Mouse (Mus musculus): ENCODE data around the gene Fam136a.
"Not testable (repeated sequence)": the region's sequence is repeated elsewhere in the genome, so short reads cannot be mapped to it uniquely, and the experiment has no call there.

Gene Fam136a

GRCm38 (mm10) chr6:86365371-86366124 is at the start of gene Fam136a:
Fam136a (plus strand) TSS chr6:86365646.
- DNase-seq (ENCODE audit: low read depth, low spot score) = peak; percentile 98

- DNase-seq (ENCODE audit: low read depth, low spot score) = no peak
These were observed 48.4 kb upstream of the Fam136a start for GRCm38 (mm10) chr6:86317066-86317465.

- DNase-seq (ENCODE audit: low read depth, low spot score) = no peak
These were observed 46.6 kb upstream of the Fam136a start for GRCm38 (mm10) chr6:86318855-86319254.

- DNase-seq (ENCODE audit: low read depth, low spot score) = no peak
These were observed 43.3 kb upstream of the Fam136a start for GRCm38 (mm10) chr6:86322031-86322563.

GRCm38 (mm10) chr6:86322991-86323390 is 42.5 kb upstream of the Fam136a start:
- DNase-seq (ENCODE audit: low read depth, low spot score) = no peak

GRCm38 (mm10) chr6:86324400-86324799 is 41.0 kb upstream of the Fam136a start:
- no peak for DNase-seq (ENCODE audit: low read depth, low spot score)

GRCm38 (mm10) chr6:86325646-86326045 is 39.8 kb upstream of the Fam136a start:
- no peak for DNase-seq (ENCODE audit: low read depth, low spot score)

- no peak for DNase-seq (ENCODE audit: low read depth, low spot score)
These were observed 38.6 kb upstream of the Fam136a start for GRCm38 (mm10) chr6:86326866-86327265.

GRCm38 (mm10) chr6:86328369-86328768 is 37.1 kb upstream of the Fam136a start:
- no peak for DNase-seq (ENCODE audit: low read depth, low spot score)

- DNase-seq (ENCODE audit: low read depth, low spot score) = no peak
These were observed 35.5 kb upstream of the Fam136a start for GRCm38 (mm10) chr6:86329943-86330342.

- no peak for DNase-seq (ENCODE audit: low read depth, low spot score)
These were observed 30.2 kb upstream of the Fam136a start for GRCm38 (mm10) chr6:86335121-86335849.

GRCm38 (mm10) chr6:86335860-86336259 is 29.6 kb upstream of the Fam136a start:
- no peak for DNase-seq (ENCODE audit: low read depth, low spot score)

GRCm38 (mm10) chr6:86336340-86336739 is 29.1 kb upstream of the Fam136a start:
- DNase-seq (ENCODE audit: low read depth, low spot score) = not testable (repeated sequence)

- DNase-seq (ENCODE audit: low read depth, low spot score) = no peak
These were observed 21.8 kb upstream of the Fam136a start for GRCm38 (mm10) chr6:86343656-86344055.

GRCm38 (mm10) chr6:86346063-86346462 is 19.4 kb upstream of the Fam136a start:
- peak; percentile 8 for DNase-seq (ENCODE audit: low read depth, low spot score)

GRCm38 (mm10) chr6:86349257-86349656 is 16.2 kb upstream of the Fam136a start:
- no peak for DNase-seq (ENCODE audit: low read depth, low spot score)

GRCm38 (mm10) chr6:86354948-86355347 is 10.5 kb upstream of the Fam136a start:
- no peak for DNase-seq (ENCODE audit: low read depth, low spot score)

GRCm38 (mm10) chr6:86356956-86357355 is 8.5 kb upstream of the Fam136a start:
- DNase-seq (ENCODE audit: low read depth, low spot score) = no peak

GRCm38 (mm10) chr6:86360691-86361090 is 4.8 kb upstream of the Fam136a start:
- no peak for DNase-seq (ENCODE audit: low read depth, low spot score)

- no peak for DNase-seq (ENCODE audit: low read depth, low spot score)
These were observed 4.1 kb upstream of the Fam136a start for GRCm38 (mm10) chr6:86361373-86361772.

GRCm38 (mm10) chr6:86364442-86365141 is 854 bp upstream of the Fam136a start:
- DNase-seq (ENCODE audit: low read depth, low spot score) = peak; percentile 88

Data from forelimb bud, embryonic 11.5 days (tissue).